ENCODE assay signal across 11 mouse cellular contexts in the genomic region with DNA sequence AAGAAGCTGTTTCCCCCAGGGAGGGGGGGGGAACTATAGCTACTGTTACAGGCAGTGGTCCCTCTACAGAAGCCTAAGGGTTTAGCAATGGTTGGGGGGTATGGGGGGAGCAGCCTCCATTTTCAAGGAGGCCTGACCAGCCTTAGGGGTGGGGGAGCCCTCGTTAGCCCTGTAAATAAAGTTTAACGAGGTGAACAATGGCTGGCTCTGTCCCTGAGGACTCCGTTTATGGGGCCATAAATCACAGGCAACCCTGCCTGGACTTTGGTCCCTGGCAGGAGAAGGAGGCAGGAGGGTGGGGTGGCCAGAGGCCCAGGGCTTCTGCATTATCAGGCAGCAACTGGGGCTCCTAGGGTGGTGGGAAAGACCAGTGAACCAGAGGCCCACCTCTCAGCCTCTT. TPM values are rescaled to one million over a fixed set of nuclear protein-coding genes. Genes with fewer than 3 reads are reported as not detected.
DNase-seq lines count a peak whose midpoint lies in the region; ATAC-seq and TF ChIP-seq lines count a peak whose summit lies in the region.
"Had no signal": no experiment of that assay in that cellular context is flagged by ENCODE, and none has a peak within 500 bp of the region (broad histone marks: within the 10 kb centered on the region; RNA-seq: fewer than 3 reads in every experiment).

No protein-coding gene starts in this region.

- H3K27ac ChIP-seq in liver, adult 2 months (replicated peaks; ENCODE audit: insufficient read depth, low read depth, low read length): no peak overlapping the region
- no peak overlapping the region for H3K27ac ChIP-seq in liver, postnatal 0 days (ENCODE audit: low read depth)
- H3K27ac ChIP-seq in limb, embryonic 11.5 days (replicated peaks; ENCODE audit: low read depth, low read length): no peak overlapping the region; the same call in 1 of the 2 replicates
- no peak overlapping the region for H3K27ac ChIP-seq in midbrain, embryonic 13.5 days
- H3K27ac ChIP-seq: embryonic facial prominence, embryonic 15.5 days had no signal

- no peak for TF ChIP-seq CTCF in liver, adult 2 months (IDR thresholded peaks at IDR 0.05; ENCODE audit: low read depth, low read length)
- TF ChIP-seq CTCF in liver, postnatal 0 days (IDR thresholded peaks at IDR 0.05; ENCODE audit: low read depth): no peak

- peaks cover 9% of the 10 kb centered on the region; the same call in 1 of the 2 replicates for H3K36me3 ChIP-seq in liver, adult 2 months (ENCODE audit: control insufficient read depth, insufficient read depth, low read length)
- peaks cover 25% of the 10 kb centered on the region for H3K36me3 ChIP-seq in liver, postnatal 0 days (replicated peaks; ENCODE audit: insufficient read depth, low read length)
- H3K36me3 ChIP-seq in limb, embryonic 11.5 days (ENCODE audit: control insufficient read depth, insufficient read depth, low read length): peaks cover 3% of the 10 kb centered on the region; the same call in 1 of the 2 replicates
- 0 out of 2 replicates have a peak, but pooled peaks cover 5% of the 10 kb centered on the region for H3K36me3 ChIP-seq in midbrain, embryonic 13.5 days

- 0 out of 2 replicates have a peak, but pooled peaks cover under 1% of the 10 kb centered on the region for H3K79me2 ChIP-seq in liver, adult 2 months (ENCODE audit: control insufficient read depth, insufficient read depth, low read length)

- no peak overlapping the region for H3K4me2 ChIP-seq in liver, postnatal 0 days (ENCODE audit: low read depth, low read length)
- no peak overlapping the region for H3K4me2 ChIP-seq in limb, embryonic 11.5 days (ENCODE audit: low read depth, severe bottlenecking)
- H3K4me2 ChIP-seq in midbrain, embryonic 13.5 days (replicated peaks): no peak overlapping the region
- H3K4me2 ChIP-seq: embryonic facial prominence, embryonic 15.5 days had no signal

- H3K4me3 ChIP-seq in liver, adult 2 months (ENCODE audit: insufficient read depth, low read depth, low read length): no peak overlapping the region
- H3K4me3 ChIP-seq in liver, postnatal 0 days (ENCODE audit: low read depth, low read length): no peak overlapping the region
- no peak overlapping the region for H3K4me3 ChIP-seq in limb, embryonic 11.5 days (ENCODE audit: low read depth, low read length)
- no peak overlapping the region for H3K4me3 ChIP-seq in midbrain, embryonic 13.5 days (replicated peaks)
- H3K4me3 ChIP-seq: embryonic facial prominence, embryonic 15.5 days; myocyte had no signal

- H3K27me3 ChIP-seq in liver, adult 2 months (ENCODE audit: control insufficient read depth, insufficient read depth, low read length): no peaks in the 10 kb centered on the region
- H3K27me3 ChIP-seq in liver, postnatal 0 days (ENCODE audit: insufficient read depth, low read length): no peaks in the 10 kb centered on the region
- peaks cover 75% of the 10 kb centered on the region for H3K27me3 ChIP-seq in limb, embryonic 11.5 days (ENCODE audit: control insufficient read depth, insufficient read depth, low read length)
- peaks cover 99% of the 10 kb centered on the region for H3K27me3 ChIP-seq in midbrain, embryonic 13.5 days

- TF ChIP-seq POLR2A in liver, adult 2 months (IDR thresholded peaks at IDR 0.05; ENCODE audit: extremely low read depth, insufficient read depth, low read length): no peak

- peaks cover 33% of the 10 kb centered on the region for H3K4me1 ChIP-seq in liver, adult 2 months (ENCODE audit: control insufficient read depth, insufficient read depth, low read length)
- peaks cover 17% of the 10 kb centered on the region for H3K4me1 ChIP-seq in liver, postnatal 0 days (ENCODE audit: insufficient read depth)
- H3K4me1 ChIP-seq in limb, embryonic 11.5 days (ENCODE audit: control insufficient read depth, insufficient read depth, low read length): peaks cover 49% of the 10 kb centered on the region
- peaks cover 48% of the 10 kb centered on the region for H3K4me1 ChIP-seq in midbrain, embryonic 13.5 days (replicated peaks)

- WGBS in liver, adult 2 months: 19% methylated on average over 3 of the region's 3 CpGs
- WGBS in liver, postnatal 0 days (ENCODE audit: insufficient replicate concordance): 41% methylated on average over 3 of the region's 3 CpGs
- WGBS in limb, embryonic 11.5 days: 2% methylated on average over 3 of the region's 3 CpGs
- 58% methylated on average over 3 of the region's 3 CpGs for WGBS in midbrain, embryonic 13.5 days

- DNase-seq in adrenal gland, adult 2 months: peak; percentile 70
- DNase-seq in adrenal gland, adult 8-10 months: no peak
- peak; percentile 58 for DNase-seq in liver, adult 2 months (ENCODE audit: extremely low read depth, low read depth, low spot score)
- DNase-seq in liver, postnatal 0 days: no peak
- DNase-seq in limb, embryonic 11.5 days (ENCODE audit: low spot score): peak; percentile 86
- DNase-seq in spleen, adult 12 weeks (ENCODE audit: low spot score): no peak
- DNase-seq in cerebellum, postnatal 14 days: no peak
- DNase-seq: lung, postnatal 36 days had no signal

- no peak for TF ChIP-seq EP300 in liver, postnatal 0 days (IDR thresholded peaks at IDR 0.05; ENCODE audit: low read depth)

- no peak for ATAC-seq in liver, postnatal 0 days
- peak; percentile 78 for ATAC-seq in limb, embryonic 11.5 days (ENCODE audit: insufficient number of reproducible peaks, low FRiP score, low TSS enrichment, low read depth)
- ATAC-seq in midbrain, embryonic 13.5 days: no peak

- H3K9me3 ChIP-seq in liver, postnatal 0 days (ENCODE audit: low read length): no peaks in the 10 kb centered on the region
- no peaks in the 10 kb centered on the region for H3K9me3 ChIP-seq in limb, embryonic 11.5 days (ENCODE audit: control insufficient read depth, low read length)
- no peaks in the 10 kb centered on the region for H3K9me3 ChIP-seq in midbrain, embryonic 13.5 days
- H3K9me3 ChIP-seq: embryonic facial prominence, embryonic 15.5 days had no signal

- H3K9ac ChIP-seq in liver, adult 2 months (ENCODE audit: low read depth, low read length): no peak overlapping the region
- no peak overlapping the region for H3K9ac ChIP-seq in liver, postnatal 0 days (replicated peaks)
- no peak overlapping the region for H3K9ac ChIP-seq in limb, embryonic 11.5 days (ENCODE audit: low read length)
- no peak overlapping the region for H3K9ac ChIP-seq in midbrain, embryonic 13.5 days (replicated peaks)
- H3K9ac ChIP-seq: embryonic facial prominence, embryonic 15.5 days had no signal

RNA-seq across cellular contexts. Expression of a gene that starts 7.6 kb away (rescaled TPM):
- 10 to 100 TPM; 48.7 to 77.8 TPM for total RNA-seq in adrenal gland, adult 2 months (2021)
- 437 and 633 TPM in 2 replicates for polyA plus RNA-seq in adrenal gland, adult 2 months (2012; rRNA removed)
- 100 to 1,000 TPM in 2 of 4 experiments, 10 to 100 TPM in 2; 43.0 to 255 (median 85.3) TPM for total RNA-seq in adrenal gland, adult 8-10 months (2022)
- total RNA-seq in liver, adult 2 months (2014; rRNA removed): 16.1 and 25.6 TPM in 2 replicates
- 37.2 and 60.8 TPM in 2 replicates for polyA plus RNA-seq in liver, adult 2 months (2012; rRNA removed)
- 2.5 and 3.6 TPM in 2 replicates for polyA plus RNA-seq in liver, postnatal 0 days (2015; fragmentation: Nextera tagmentation; extraction: Ambion mirVana)
- polyA plus RNA-seq in limb, embryonic 11.5 days (2014; fragmentation: Nextera tagmentation; extraction: Ambion mirVana): 21.8 and 22.6 TPM in 2 replicates
- polyA plus RNA-seq in midbrain, embryonic 13.5 days (2015; fragmentation: Nextera tagmentation; extraction: Ambion mirVana): 1.5 and 2.3 TPM in 2 replicates

Comparison
In these comparisons a context has a peak if more than half of its experiments do, and no peak if none do; other contexts are left out.
1. DNase-seq: peak in adrenal gland, adult 2 months (single experiment), liver, adult 2 months (single experiment) and limb, embryonic 11.5 days (single experiment); none in adrenal gland, adult 8-10 months (single experiment), liver, postnatal 0 days (single experiment), spleen, adult 12 weeks (single experiment) and cerebellum, postnatal 14 days (0 of 2).